In genomic region chr11:57873014-57873413, GRCm38 (mm10) we compare ENCODE assay signal across 24 mouse cellular contexts. TPM values are rescaled to one million over a fixed set of nuclear protein-coding genes. Genes with fewer than 3 reads are reported as not detected.
DNase-seq lines count a peak whose midpoint lies in the region; ATAC-seq and TF ChIP-seq lines count a peak whose summit lies in the region.
"Had no signal": no experiment of that assay in that cellular context is flagged by ENCODE, and none has a peak within 500 bp of the region (broad histone marks: within the 10 kb centered on the region; RNA-seq: fewer than 3 reads in every experiment).

No protein-coding gene starts in this region.

- no peaks in the 10 kb centered on the region for H3K79me2 ChIP-seq in heart, adult 2 months (replicated peaks; ENCODE audit: control insufficient read depth, insufficient read depth, low read length)

- no peak for DNase-seq in heart, adult 2 months
- DNase-seq in A20 (ENCODE audit: low read depth, low spot score) (peak; percentile 70), G1E (ENCODE audit: low spot score) (no peak)
- DNase-seq in midbrain, embryonic 10.5 days (ENCODE audit: low spot score), result no peak
- no peak for DNase-seq in midbrain, postnatal 0 days (ENCODE audit: low spot score)
- DNase-seq: adrenal gland, adult 2 months; adrenal gland, postnatal 25 days; cerebellum, adult 18-20 months; cerebellum, adult 9-11 months; gastrocnemius, postnatal 14 days had no signal

- H3K9ac ChIP-seq in heart, embryonic 14.5 days (ENCODE audit: low read length), result no peak overlapping the region
- no peak overlapping the region for H3K9ac ChIP-seq in heart, adult 2 months (ENCODE audit: low read depth, low read length)
- no peak overlapping the region for H3K9ac ChIP-seq in neural tube, embryonic 15.5 days (replicated peaks)
- H3K9ac ChIP-seq in midbrain, postnatal 0 days (replicated peaks; ENCODE audit: low read length, poor library complexity, severe bottlenecking), result no peak overlapping the region
- H3K9ac ChIP-seq: embryonic facial prominence, embryonic 12.5 days had no signal

- H3K27ac ChIP-seq in heart, embryonic 14.5 days (replicated peaks in 1 of 2; ENCODE audit: control insufficient read depth in 1 of 2, insufficient read depth in 1 of 2, low read depth in 2 of 2, low read length in 2 of 2), result peak overlapping the region; percentile 10 to 40; a peak in 1 of 4 replicates
- H3K27ac ChIP-seq in heart, adult 2 months, result no peak overlapping the region
- no peak overlapping the region for H3K27ac ChIP-seq in neural tube, embryonic 15.5 days (replicated peaks)
- H3K27ac ChIP-seq in midbrain, embryonic 10.5 days (replicated peaks), result no peak overlapping the region
- no peak overlapping the region for H3K27ac ChIP-seq in midbrain, postnatal 0 days (ENCODE audit: low read depth, low read length)
- H3K27ac ChIP-seq: embryonic facial prominence, embryonic 12.5 days; heart, embryonic 10.5 days had no signal

- 33% methylated on average over 3 of the region's 3 CpGs for WGBS in heart, embryonic 14.5 days
- WGBS in heart, adult 2 months, result 52% methylated on average over 3 of the region's 3 CpGs
- whole genome bisulfite sequencing in neural tube, embryonic 15.5 days, result 60% methylated on average over 3 of the region's 3 CpGs
- WGBS in midbrain, embryonic 10.5 days, result 76% methylated on average over 3 of the region's 3 CpGs
- WGBS in midbrain, postnatal 0 days, result 69% methylated on average over 3 of the region's 3 CpGs

- no peaks in the 10 kb centered on the region for H3K36me3 ChIP-seq in heart, embryonic 14.5 days (ENCODE audit: control insufficient read depth, insufficient read depth, low read length)
- no peaks in the 10 kb centered on the region for H3K36me3 ChIP-seq in heart, adult 2 months (ENCODE audit: control insufficient read depth, insufficient read depth, low read length)
- no peaks in the 10 kb centered on the region for H3K36me3 ChIP-seq in G1E (replicated peaks)
- no peaks in the 10 kb centered on the region for H3K36me3 ChIP-seq in neural tube, embryonic 15.5 days
- H3K36me3 ChIP-seq in midbrain, embryonic 10.5 days, result no peaks in the 10 kb centered on the region
- no peaks in the 10 kb centered on the region for H3K36me3 ChIP-seq in midbrain, postnatal 0 days (ENCODE audit: insufficient read depth, low read length)
- H3K36me3 ChIP-seq: embryonic facial prominence, embryonic 12.5 days; heart, embryonic 10.5 days had no signal

- TF ChIP-seq POLR2A in heart, adult 2 months (IDR thresholded peaks at IDR 0.05; ENCODE audit: insufficient read depth, low read depth, low read length), result no peak

- no peak overlapping the region for H3K4me3 ChIP-seq in heart, embryonic 14.5 days (ENCODE audit: control insufficient read depth in 1 of 2, insufficient read depth in 1 of 2, low read depth in 1 of 2, low read length in 2 of 2)
- no peak overlapping the region for H3K4me3 ChIP-seq in heart, adult 2 months
- H3K4me3 ChIP-seq in G1E (ENCODE audit: low read depth, low read length), result no peak overlapping the region
- H3K4me3 ChIP-seq in neural tube, embryonic 15.5 days (replicated peaks), result no peak overlapping the region
- no peak overlapping the region for H3K4me3 ChIP-seq in midbrain, embryonic 10.5 days
- H3K4me3 ChIP-seq in midbrain, postnatal 0 days (ENCODE audit: low read depth, low read length), result no peak overlapping the region
- H3K4me3 ChIP-seq: embryonic facial prominence, embryonic 12.5 days; heart, embryonic 10.5 days had no signal

- no peak; the same call in 1 of the 2 replicates for ATAC-seq in heart, embryonic 14.5 days (ENCODE audit: insufficient number of reproducible peaks, insufficient read depth, low FRiP score, low read depth)
- ATAC-seq in G1E (ENCODE audit: extremely low read depth, insufficient number of reproducible peaks, low FRiP score, poor library complexity, severe bottlenecking), result peak; percentile 46; the same call in 1 of the 2 replicates
- ATAC-seq in granulocyte monocyte progenitor cell, adult 5-6 weeks (replicated peaks; ENCODE audit: poor library complexity, severe bottlenecking), result peak; percentile 77
- ATAC-seq in neural tube, embryonic 15.5 days (ENCODE audit: low FRiP score), result no peak
- no peak for ATAC-seq in midbrain, postnatal 0 days (ENCODE audit: low FRiP score)
- ATAC-seq: forebrain, embryonic 16.5 days; hindbrain, embryonic 16.5 days; inflammation-experienced regulatory T-cells, adult 6 months; intestine, postnatal 0 days had no signal

- TF ChIP-seq CTCF in heart, adult 2 months (IDR thresholded peaks at IDR 0.05), result no peak
- no peak for TF ChIP-seq CTCF in G1E (IDR thresholded peaks at IDR 0.05; ENCODE audit: low read depth, low read length)
- TF ChIP-seq CTCF in midbrain, postnatal 0 days (IDR thresholded peaks at IDR 0.05), result no peak

- intact Hi-C loops in heart, adult 2 months (cut with DNase I), result no loop called here

- H3K4me2 ChIP-seq in heart, embryonic 14.5 days (ENCODE audit: low read length), result no peak overlapping the region
- H3K4me2 ChIP-seq in neural tube, embryonic 15.5 days, result no peak overlapping the region
- H3K4me2 ChIP-seq in midbrain, postnatal 0 days (ENCODE audit: low read depth, low read length, poor library complexity, severe bottlenecking), result no peak overlapping the region
- H3K4me2 ChIP-seq: embryonic facial prominence, embryonic 12.5 days had no signal

- no peaks in the 10 kb centered on the region for H3K27me3 ChIP-seq in heart, embryonic 14.5 days (ENCODE audit: control insufficient read depth, insufficient read depth, low read length)
- no peaks in the 10 kb centered on the region for H3K27me3 ChIP-seq in heart, adult 2 months (ENCODE audit: control insufficient read depth, insufficient read depth, low read length)
- H3K27me3 ChIP-seq in G1E (ENCODE audit: insufficient read depth, low read length), result peaks cover 33% of the 10 kb centered on the region
- H3K27me3 ChIP-seq in neural tube, embryonic 15.5 days (replicated peaks), result no peaks in the 10 kb centered on the region
- no peaks in the 10 kb centered on the region for H3K27me3 ChIP-seq in midbrain, embryonic 10.5 days (ENCODE audit: low read depth, poor library complexity, severe bottlenecking)
- no peaks in the 10 kb centered on the region for H3K27me3 ChIP-seq in midbrain, postnatal 0 days (ENCODE audit: insufficient read depth, low read length)
- H3K27me3 ChIP-seq: embryonic facial prominence, embryonic 12.5 days had no signal

- H3K9me3 ChIP-seq in heart, embryonic 14.5 days (ENCODE audit: control insufficient read depth, low read length), result no peaks in the 10 kb centered on the region
- H3K9me3 ChIP-seq in G1E (replicated peaks), result no peaks in the 10 kb centered on the region
- no peaks in the 10 kb centered on the region for H3K9me3 ChIP-seq in neural tube, embryonic 15.5 days (replicated peaks)
- no peaks in the 10 kb centered on the region for H3K9me3 ChIP-seq in midbrain, embryonic 10.5 days (replicated peaks)
- H3K9me3 ChIP-seq in midbrain, postnatal 0 days (ENCODE audit: low read length), result no peaks in the 10 kb centered on the region
- H3K9me3 ChIP-seq: embryonic facial prominence, embryonic 12.5 days; heart, embryonic 10.5 days had no signal

- peaks cover 11 to 13% of the 10 kb centered on the region in 2 experiments; a peak in 3 of 4 replicates for H3K4me1 ChIP-seq in heart, embryonic 14.5 days (ENCODE audit: control insufficient read depth in 2 of 2, insufficient read depth in 2 of 2, low read length in 2 of 2)
- H3K4me1 ChIP-seq in heart, adult 2 months (ENCODE audit: control insufficient read depth, insufficient read depth, low read length), result no peaks in the 10 kb centered on the region
- peaks cover 15% of the 10 kb centered on the region; the same call in 1 of the 2 replicates for H3K4me1 ChIP-seq in G1E (ENCODE audit: insufficient read depth, low read depth, low read length)
- no peaks in the 10 kb centered on the region for H3K4me1 ChIP-seq in neural tube, embryonic 15.5 days
- 0 out of 2 replicates have a peak, but pooled peaks cover 7% of the 10 kb centered on the region for H3K4me1 ChIP-seq in midbrain, embryonic 10.5 days
- H3K4me1 ChIP-seq in midbrain, postnatal 0 days (ENCODE audit: insufficient read depth, low read length), result no peaks in the 10 kb centered on the region

- no peak for TF ChIP-seq EP300 in heart, adult 2 months (IDR thresholded peaks at IDR 0.05; ENCODE audit: insufficient read depth, low read depth, low read length)

RNA-seq across cellular contexts. Expression of gene Hand1, which starts 40.4 kb away (rescaled TPM):
- 13.0 and 14.1 TPM in 2 replicates for polyA plus RNA-seq in heart, embryonic 14.5 days (2014; fragmentation: Nextera tagmentation; extraction: Ambion mirVana)
- not detected for total RNA-seq in heart, adult 2 months (2021)
- not detected in 2 replicates for polyA plus RNA-seq in heart, adult 2 months (2012; rRNA removed)
- not detected in 2 replicates for total RNA-seq in G1E (2014; fragmentation: Nextera tagmentation)
- total RNA-seq in G1E (2017), result 0.12 TPM in 1 of 2 replicates, not detected in the other
- not detected in 2 replicates for polyA plus RNA-seq in G1E (2012)
- not detected in 2 replicates for total RNA-seq in granulocyte monocyte progenitor cell, adult 5-6 weeks (2014; fragmentation: Nextera tagmentation)
- not detected in 2 replicates for total RNA-seq in granulocyte monocyte progenitor cell, adult 5-6 weeks (2017)
- polyA plus RNA-seq in neural tube, embryonic 15.5 days (2015; fragmentation: Nextera tagmentation; extraction: Ambion mirVana), result 4.2 TPM in 1 of 2 replicates, not detected in the other
- polyA plus RNA-seq in midbrain, embryonic 10.5 days (2016; fragmentation: Nextera tagmentation; extraction: Ambion mirVana), result 0.15 TPM in 1 of 2 replicates, not detected in the other
- not detected in 2 replicates for total RNA-seq in midbrain, postnatal 0 days (2014; rRNA removed)
- not detected in 2 replicates for polyA plus RNA-seq in midbrain, postnatal 0 days (2015; fragmentation: Nextera tagmentation; extraction: Ambion mirVana)
- total RNA-seq: gastrocnemius, adult 18-20 months; gastrocnemius, postnatal 14 days; heart, postnatal 25 days had no signal
- polyA plus RNA-seq: forebrain, embryonic 11.5 days; forebrain, embryonic 16.5 days; gonadal fat pad, adult 2 months; hindbrain, embryonic 11.5 days; hindbrain, embryonic 16.5 days; inflammation-experienced regulatory T-cells, adult 6 months had no signal

Comparison
In these comparisons a context has a peak if more than half of its experiments do, and no peak if none do; other contexts are left out.
1. H3K27ac ChIP-seq: peak in heart, embryonic 14.5 days (2 of 2); none in heart, adult 2 months (single experiment), neural tube, embryonic 15.5 days (single experiment), midbrain, embryonic 10.5 days (single experiment) and midbrain, postnatal 0 days (single experiment).
2. ATAC-seq: peak in G1E (single experiment) and granulocyte monocyte progenitor cell, adult 5-6 weeks (single experiment); none in heart, embryonic 14.5 days (single experiment), neural tube, embryonic 15.5 days (single experiment) and midbrain, postnatal 0 days (single experiment).